Mouse (Mus musculus): ENCODE results near the gene Gm48551. TPM values are rescaled to one million over a fixed set of nuclear protein-coding genes. Genes with fewer than 3 reads are reported as not detected.

Gene Gm48551
- total RNA-seq, 1 experiment = 1.8 TPM

- H3K36me3 ChIP-seq (ENCODE audit: control insufficient read depth, insufficient read depth, low read length, poor library complexity, severe bottlenecking) = no peaks in the 10 kb centered on the region
- DNase-seq (ENCODE audit: low read depth, low spot score) = no peak
- no peak overlapping the region for H3K9ac ChIP-seq (ENCODE audit: insufficient read depth, low read depth, low read length, poor library complexity, severe bottlenecking)
- H3K27ac ChIP-seq (ENCODE audit: insufficient read depth, low read depth, low read length, poor library complexity, severe bottlenecking) = no peak overlapping the region
- in situ Hi-C loops (cut with MboI; ENCODE audit: low sequenced_read_pairs in 2 of 2, unreplicated experiment in 2 of 2) = no loop called here
- H3K4me1 ChIP-seq (ENCODE audit: control insufficient read depth in 2 of 2, insufficient read depth in 2 of 2, low read length in 2 of 2, poor library complexity in 1 of 2) = peaks cover 4 to 29% of the 10 kb centered on the region in 2 experiments; a peak in 3 of 4 replicates
- TF ChIP-seq ZNF384 (IDR thresholded peaks at IDR 0.05; ENCODE audit: low read depth, low read length) (no peak), HCFC1 (IDR thresholded peaks at IDR 0.05; ENCODE audit: borderline replicate concordance, insufficient read depth, low read length) (no peak), CHD2 (IDR thresholded peaks at IDR 0.05; ENCODE audit: low read depth, low read length) (no peak), ZC3H11A (IDR thresholded peaks at IDR 0.05; ENCODE audit: borderline replicate concordance, low read depth, low read length) (no peak), MAFK (IDR thresholded peaks at IDR 0.05; ENCODE audit: insufficient read depth, low read depth, low read length) (no peak)
- no peak overlapping the region; a peak in 1 of 4 replicates for H3K4me3 ChIP-seq (ENCODE audit: insufficient read depth in 1 of 2, low read depth in 1 of 2, low read length in 2 of 2, poor library complexity in 1 of 2, severe bottlenecking in 1 of 2)
- H3K9me3 ChIP-seq (ENCODE audit: control insufficient read depth, insufficient read depth, low read depth, low read length) = no peaks in the 10 kb centered on the region
These were observed 41.1 kb downstream of the Gm48551 start for GRCm38 (mm10) chr10:81425236-81425850.

DNA sequence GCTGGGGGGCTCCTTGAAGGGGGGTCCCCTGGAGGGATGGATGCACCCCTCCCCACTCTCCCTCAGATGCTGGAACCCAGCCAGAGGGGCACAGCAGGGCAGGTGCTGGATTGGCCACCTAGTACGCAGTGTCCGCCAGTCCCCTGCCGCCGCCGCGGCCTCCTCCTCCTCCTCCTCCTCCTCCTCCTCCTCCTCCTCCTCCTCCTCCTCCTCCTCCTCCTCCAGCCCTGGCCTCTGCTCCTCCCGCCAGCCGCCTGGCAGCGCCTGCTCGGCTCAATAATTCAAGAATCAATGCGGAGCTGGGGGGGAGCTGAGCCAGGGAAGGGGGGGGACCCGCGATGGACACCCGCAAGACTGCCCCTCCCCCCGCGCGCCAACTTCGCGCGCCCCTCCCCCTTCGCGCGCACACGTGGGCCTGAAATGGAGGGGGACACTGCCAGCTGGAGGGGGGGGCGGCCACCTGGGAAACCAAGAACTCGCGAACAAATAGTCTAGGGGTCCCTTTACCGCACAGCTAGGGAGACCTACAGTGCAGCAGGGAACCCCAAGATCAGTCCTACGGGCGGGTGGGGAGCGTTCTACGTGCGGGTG is 41.9 kb downstream of the Gm48551 start:
- Histone ChIP-seq H3K9me3 (ENCODE audit: control insufficient read depth, insufficient read depth, low read depth, low read length) (no peaks in the 10 kb centered on the region), H3K4me1 (ENCODE audit: control insufficient read depth in 2 of 2, insufficient read depth in 2 of 2, low read length in 2 of 2, poor library complexity in 1 of 2) (peaks cover 4 to 26% of the 10 kb centered on the region in 2 experiments; a peak in 3 of 4 replicates), H3K36me3 (ENCODE audit: control insufficient read depth, insufficient read depth, low read length, poor library complexity, severe bottlenecking) (no peaks in the 10 kb centered on the region), H3K9ac (ENCODE audit: insufficient read depth, low read depth, low read length, poor library complexity, severe bottlenecking) (peak overlapping the region; percentile 58; the same call in 1 of the 2 replicates), H3K4me3 (ENCODE audit: insufficient read depth in 1 of 2, low read depth in 1 of 2, low read length in 2 of 2, poor library complexity in 1 of 2, severe bottlenecking in 1 of 2) (peak overlapping the region; percentile 70 to 73), H3K27ac (ENCODE audit: insufficient read depth, low read depth, low read length, poor library complexity, severe bottlenecking) (no peak overlapping the region)
- no peak for DNase-seq (ENCODE audit: low read depth, low spot score)
- TF ChIP-seq ZC3H11A (IDR thresholded peaks at IDR 0.05; ENCODE audit: borderline replicate concordance, low read depth, low read length) (no peak), ZNF384 (IDR thresholded peaks at IDR 0.05; ENCODE audit: low read depth, low read length) (no peak), CHD2 (IDR thresholded peaks at IDR 0.05; ENCODE audit: low read depth, low read length) (no peak), MAFK (IDR thresholded peaks at IDR 0.05; ENCODE audit: insufficient read depth, low read depth, low read length) (no peak), HCFC1 (IDR thresholded peaks at IDR 0.05; ENCODE audit: borderline replicate concordance, insufficient read depth, low read length) (no peak)
- in situ Hi-C loops (cut with MboI; ENCODE audit: low sequenced_read_pairs in 2 of 2, unreplicated experiment in 2 of 2) = no loop called here

GRCm38 (mm10) chr10:81426897-81427296 is 42.6 kb downstream of the Gm48551 start:
- Histone ChIP-seq H3K9ac (ENCODE audit: insufficient read depth, low read depth, low read length, poor library complexity, severe bottlenecking) (peak overlapping the region; percentile 58; the same call in 1 of the 2 replicates), H3K9me3 (ENCODE audit: control insufficient read depth, insufficient read depth, low read depth, low read length) (no peaks in the 10 kb centered on the region), H3K4me3 (ENCODE audit: insufficient read depth in 1 of 2, low read depth in 1 of 2, low read length in 2 of 2, poor library complexity in 1 of 2, severe bottlenecking in 1 of 2) (peak overlapping the region; percentile 70 to 73), H3K36me3 (ENCODE audit: control insufficient read depth, insufficient read depth, low read length, poor library complexity, severe bottlenecking) (no peaks in the 10 kb centered on the region), H3K4me1 (ENCODE audit: control insufficient read depth in 2 of 2, insufficient read depth in 2 of 2, low read length in 2 of 2, poor library complexity in 1 of 2) (peaks cover 4 to 29% of the 10 kb centered on the region in 2 experiments; a peak in 3 of 4 replicates), H3K27ac (ENCODE audit: insufficient read depth, low read depth, low read length, poor library complexity, severe bottlenecking) (no peak overlapping the region)
- DNase-seq (ENCODE audit: low read depth, low spot score) = no peak
- no peak for TF ChIP-seq ZC3H11A (IDR thresholded peaks at IDR 0.05; ENCODE audit: borderline replicate concordance, low read depth, low read length)
- TF ChIP-seq ZNF384 (IDR thresholded peaks at IDR 0.05; ENCODE audit: low read depth, low read length) = no peak
- TF ChIP-seq CHD2 (IDR thresholded peaks at IDR 0.05; ENCODE audit: low read depth, low read length) = no peak
- TF ChIP-seq MAFK (IDR thresholded peaks at IDR 0.05; ENCODE audit: insufficient read depth, low read depth, low read length) = no peak
- no peak for TF ChIP-seq HCFC1 (IDR thresholded peaks at IDR 0.05; ENCODE audit: borderline replicate concordance, insufficient read depth, low read length)
- in situ Hi-C loops (cut with MboI; ENCODE audit: low sequenced_read_pairs in 2 of 2, unreplicated experiment in 2 of 2) = no loop called here

DNA sequence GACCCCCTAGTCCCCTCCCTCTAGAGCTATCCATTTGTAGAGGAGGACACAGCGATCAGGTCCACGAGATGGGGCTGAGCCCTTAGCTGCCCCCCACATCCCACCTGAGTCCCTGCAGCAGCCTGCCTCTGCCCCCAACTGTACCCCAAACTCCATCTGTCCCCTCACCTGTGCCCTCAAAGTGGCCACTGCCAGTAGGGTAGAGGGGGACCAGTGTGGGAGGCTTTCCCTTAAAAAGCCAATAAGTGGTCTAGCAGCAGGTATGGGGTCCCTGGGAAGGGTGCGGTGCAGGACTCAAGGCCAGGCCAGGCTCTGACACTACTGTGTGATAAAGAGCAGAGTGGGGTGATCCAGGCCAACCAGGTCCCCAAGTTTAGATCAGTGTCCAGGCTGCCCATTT is 43.1 kb downstream of the Gm48551 start:
- Histone ChIP-seq H3K9ac (ENCODE audit: insufficient read depth, low read depth, low read length, poor library complexity, severe bottlenecking) (0 out of 2 replicates have a peak overlapping the region, but pooled peaks have one; percentile 58), H3K9me3 (ENCODE audit: control insufficient read depth, insufficient read depth, low read depth, low read length) (no peaks in the 10 kb centered on the region), H3K4me3 (ENCODE audit: insufficient read depth in 1 of 2, low read depth in 1 of 2, low read length in 2 of 2, poor library complexity in 1 of 2, severe bottlenecking in 1 of 2) (peak overlapping the region in 1 of 2 experiments; percentile 73; a peak in 2 of 4 replicates), H3K4me1 (ENCODE audit: control insufficient read depth in 2 of 2, insufficient read depth in 2 of 2, low read length in 2 of 2, poor library complexity in 1 of 2) (peaks cover 4 to 29% of the 10 kb centered on the region in 2 experiments; a peak in 3 of 4 replicates), H3K27ac (ENCODE audit: insufficient read depth, low read depth, low read length, poor library complexity, severe bottlenecking) (no peak overlapping the region), H3K36me3 (ENCODE audit: control insufficient read depth, insufficient read depth, low read length, poor library complexity, severe bottlenecking) (no peaks in the 10 kb centered on the region)
- no peak for DNase-seq (ENCODE audit: low read depth, low spot score)
- in situ Hi-C loops (cut with MboI; ENCODE audit: low sequenced_read_pairs in 2 of 2, unreplicated experiment in 2 of 2) = no loop called here
- no peak for TF ChIP-seq HCFC1 (IDR thresholded peaks at IDR 0.05; ENCODE audit: borderline replicate concordance, insufficient read depth, low read length)
- TF ChIP-seq MAFK (IDR thresholded peaks at IDR 0.05; ENCODE audit: insufficient read depth, low read depth, low read length) = no peak
- TF ChIP-seq ZNF384 (IDR thresholded peaks at IDR 0.05; ENCODE audit: low read depth, low read length) = no peak
